In genomic region chr11:117325468-117326139, GRCm38 (mm10) we compare ENCODE assay signal across 8 mouse cellular contexts.
DNase-seq lines count a peak whose midpoint lies in the region; ATAC-seq and TF ChIP-seq lines count a peak whose summit lies in the region.

No protein-coding gene starts in this region.

- TF ChIP-seq CTCF in layer of hippocampus, adult 2 months (conservative IDR thresholded peaks at IDR 0.05) = no peak
- no peak for TF ChIP-seq CTCF in midbrain, postnatal 0 days (IDR thresholded peaks at IDR 0.05)

- no peaks in the 10 kb centered on the region for H3K27me3 ChIP-seq in midbrain, postnatal 0 days (ENCODE audit: insufficient read depth, low read length)

- peak; percentile 79 to 83 for DNase-seq in B cell, adult 2 months
- peak; percentile 96 for DNase-seq in induced T-regulatory cell, adult 2 months (ENCODE audit: low read depth)
- DNase-seq in layer of hippocampus, adult 2 months (ENCODE audit: low spot score in 2 of 2) = no peak
- no peak for DNase-seq in neural tube, embryonic 10.5 days (ENCODE audit: extremely low spot score, low spot score)
- DNase-seq in left cerebral cortex, adult 9 months (ENCODE audit: low spot score in 2 of 2) = no peak
- DNase-seq in midbrain, postnatal 0 days (ENCODE audit: low spot score) = no peak

- peak; percentile 81 for ATAC-seq in CD4-positive, CD25-positive, alpha-beta regulatory T cell, adult 4 months
- ATAC-seq in megakaryocyte, adult 5-6 weeks (ENCODE audit: poor library complexity, severe bottlenecking) = peak; percentile 87
- ATAC-seq in midbrain, postnatal 0 days (ENCODE audit: low FRiP score) = no peak

- no peak overlapping the region for H3K9ac ChIP-seq in midbrain, postnatal 0 days (replicated peaks; ENCODE audit: low read length, poor library complexity, severe bottlenecking)

- H3K4me1 ChIP-seq in midbrain, postnatal 0 days (ENCODE audit: insufficient read depth, low read length) = no peaks in the 10 kb centered on the region; the same call in 1 of the 2 replicates

- no peaks in the 10 kb centered on the region for H3K9me3 ChIP-seq in midbrain, postnatal 0 days (ENCODE audit: low read length)

- H3K36me3 ChIP-seq in midbrain, postnatal 0 days (ENCODE audit: insufficient read depth, low read length) = no peaks in the 10 kb centered on the region

- WGBS in midbrain, postnatal 0 days = 44% methylated on average over 10 of the region's 12 CpGs

- no peak overlapping the region for H3K4me3 ChIP-seq in layer of hippocampus, adult 2 months
- no peak overlapping the region for H3K4me3 ChIP-seq in midbrain, postnatal 0 days (ENCODE audit: low read depth, low read length)

- H3K4me2 ChIP-seq in midbrain, postnatal 0 days (ENCODE audit: low read depth, low read length, poor library complexity, severe bottlenecking) = no peak overlapping the region

- H3K27ac ChIP-seq in layer of hippocampus, adult 2 months = no peak overlapping the region
- no peak overlapping the region for H3K27ac ChIP-seq in midbrain, postnatal 0 days (ENCODE audit: low read depth, low read length)

Comparison
In these comparisons a context has a peak if more than half of its experiments do, and no peak if none do; other contexts are left out.
1. DNase-seq: peak in B cell, adult 2 months (2 of 2) and induced T-regulatory cell, adult 2 months (single experiment); none in layer of hippocampus, adult 2 months (0 of 2), neural tube, embryonic 10.5 days (single experiment), left cerebral cortex, adult 9 months (0 of 2) and midbrain, postnatal 0 days (single experiment).